8 mouse cellular contexts compared by ENCODE assay signal in genomic region chr3:94309633-94310363, GRCm38 (mm10). TPM values are rescaled to one million over a fixed set of nuclear protein-coding genes. Genes with fewer than 3 reads are reported as not detected.
DNase-seq lines count a peak whose midpoint lies in the region; ATAC-seq and TF ChIP-seq lines count a peak whose summit lies in the region.

TSS of gene Them4 (plus strand) at chr3:94310089.

- peak; percentile 98 for DNase-seq in MN1 (ENCODE audit: low spot score)
- peak; percentile 97 for DNase-seq in cerebellum, adult 9-10 months
- DNase-seq in hindbrain, embryonic 10.5 days (ENCODE audit: low spot score): peak; percentile 94
- peak; percentile 95 for DNase-seq in layer of hippocampus, adult 9-11 months
- peak; percentile 99 for DNase-seq in lung, postnatal 0 days (ENCODE audit: low spot score)
- peak; percentile 89 for DNase-seq in ovary, postnatal 14 days (ENCODE audit: low spot score)
- DNase-seq in thymus, postnatal 14 days: peak; percentile 90

- peak; percentile 97 for ATAC-seq in frontal cortex, adult (ENCODE audit: low TSS enrichment)
- ATAC-seq in lung, postnatal 0 days: peak; percentile 100

- peak within 1 kb of the TSS; percentile 54 for H3K9ac ChIP-seq in lung, postnatal 0 days (replicated peaks; ENCODE audit: low read depth)

- no peak; the same call in 1 of the 2 replicates for TF ChIP-seq CTCF in lung, postnatal 0 days (IDR thresholded peaks at IDR 0.05)

- peak within 1 kb of the TSS; percentile 70 for H3K4me3 ChIP-seq in hindbrain, embryonic 10.5 days
- peak within 1 kb of the TSS; percentile 63 for H3K4me3 ChIP-seq in lung, postnatal 0 days (ENCODE audit: low read depth, low read length)

- peaks cover 7% of the 10 kb centered on the region; the same call in 1 of the 2 replicates for H3K4me1 ChIP-seq in hindbrain, embryonic 10.5 days (replicated peaks)
- H3K4me1 ChIP-seq in lung, postnatal 0 days (ENCODE audit: insufficient read depth, low read depth, low read length): no peaks in the 10 kb centered on the region

- peak within 1 kb of the TSS; percentile 86 for H3K27ac ChIP-seq in hindbrain, embryonic 10.5 days
- peak within 1 kb of the TSS; percentile 80 for H3K27ac ChIP-seq in lung, postnatal 0 days (ENCODE audit: low read length)

- peak; percentile 46; the same call in 1 of the 2 replicates for TF ChIP-seq EP300 in lung, postnatal 0 days (IDR thresholded peaks at IDR 0.05)

- peak within 1 kb of the TSS; percentile 65 for H3K4me2 ChIP-seq in lung, postnatal 0 days (replicated peaks; ENCODE audit: low read depth, low read length)

- WGBS in hindbrain, embryonic 10.5 days: 3% methylated on average over 47 of the region's 47 CpGs
- 1% methylated on average over 47 of the region's 47 CpGs for WGBS in lung, postnatal 0 days

- no peaks in the 10 kb centered on the region; the same call in 1 of the 2 replicates for H3K27me3 ChIP-seq in hindbrain, embryonic 10.5 days (ENCODE audit: insufficient read depth, poor library complexity, severe bottlenecking)
- H3K27me3 ChIP-seq in lung, postnatal 0 days (replicated peaks; ENCODE audit: insufficient read depth, low read length): no peaks in the 10 kb centered on the region

- no peaks in the 10 kb centered on the region for H3K9me3 ChIP-seq in hindbrain, embryonic 10.5 days
- H3K9me3 ChIP-seq in lung, postnatal 0 days (ENCODE audit: low read length): no peaks in the 10 kb centered on the region

- no peaks in the 10 kb centered on the region for H3K36me3 ChIP-seq in hindbrain, embryonic 10.5 days
- H3K36me3 ChIP-seq in lung, postnatal 0 days (ENCODE audit: insufficient read depth, low read length): no peaks in the 10 kb centered on the region

RNA-seq across cellular contexts. Expression of gene Them4, which starts in this region (rescaled TPM):
- 8.6 and 9.8 TPM in 2 replicates for polyA plus RNA-seq in hindbrain, embryonic 10.5 days (2016; fragmentation: Nextera tagmentation; extraction: Ambion mirVana)
- polyA plus RNA-seq in lung, postnatal 0 days (2015; fragmentation: Nextera tagmentation; extraction: Ambion mirVana): 7.6 and 7.7 TPM in 2 replicates

Comparison
In these comparisons a context has a peak if more than half of its experiments do, and no peak if none do; other contexts are left out.
1. Peak in every context shown above with its lines: DNase-seq, ATAC-seq, H3K4me3 ChIP-seq and H3K27ac ChIP-seq.